Mouse (Mus musculus) thymus, postnatal 10 days (tissue): ENCODE measurements at regions not wholly inside any gene's neighbourhood (a gene's known extent, or its start where the extent isn't known, plus 50 kb on each side); places are given as distances from the start of the nearest gene placed in this dataset.

Experiments used
- DNase-seq, 2 experiments: peaks; one replicate each; pipeline ENCODE4 v3.0.0; 2021; ENCODE audit warnings: low spot score in 2 of 2

DNA sequence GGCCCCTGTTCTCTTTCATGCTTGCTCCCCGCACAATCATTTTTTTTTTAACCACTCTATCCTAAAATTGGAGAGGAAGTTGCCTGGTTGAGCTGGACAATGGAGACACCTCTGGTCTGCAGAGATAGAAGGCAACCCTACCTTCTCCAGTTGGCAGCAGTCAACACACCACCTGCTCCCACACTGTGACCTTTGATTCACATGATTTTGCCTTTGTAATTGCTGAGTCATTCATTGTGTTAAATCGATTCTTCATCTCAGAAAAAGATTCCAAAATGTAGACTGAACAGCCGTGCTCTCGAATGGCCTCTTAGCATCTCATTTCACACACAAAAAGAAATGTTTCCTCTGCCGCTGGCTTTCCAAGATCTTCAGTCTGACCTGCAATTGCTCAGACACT is 616.2 kb downstream of the Pdcd6ip start:
- no peak for DNase-seq

DNA sequence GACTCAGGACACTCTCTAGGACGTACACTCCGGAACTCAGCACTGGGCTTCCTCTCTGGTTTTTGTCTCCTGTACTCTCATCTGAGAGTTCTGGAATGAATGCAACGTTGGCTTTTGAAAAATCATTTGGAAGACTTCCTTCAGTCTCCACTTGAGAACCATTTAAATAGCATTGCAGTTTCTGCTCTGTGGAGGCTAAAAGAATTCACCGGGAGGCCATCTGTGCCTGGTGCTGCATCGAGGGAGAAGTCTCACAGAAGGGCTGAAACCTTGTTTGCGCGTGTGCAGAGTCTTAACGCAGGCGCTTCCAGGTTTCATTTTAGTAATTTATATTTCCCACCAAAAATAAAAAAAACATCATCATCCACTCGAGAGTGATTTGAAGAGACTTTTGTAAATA is 620.3 kb downstream of the Pdcd6ip start:
- no peak for DNase-seq

DNA sequence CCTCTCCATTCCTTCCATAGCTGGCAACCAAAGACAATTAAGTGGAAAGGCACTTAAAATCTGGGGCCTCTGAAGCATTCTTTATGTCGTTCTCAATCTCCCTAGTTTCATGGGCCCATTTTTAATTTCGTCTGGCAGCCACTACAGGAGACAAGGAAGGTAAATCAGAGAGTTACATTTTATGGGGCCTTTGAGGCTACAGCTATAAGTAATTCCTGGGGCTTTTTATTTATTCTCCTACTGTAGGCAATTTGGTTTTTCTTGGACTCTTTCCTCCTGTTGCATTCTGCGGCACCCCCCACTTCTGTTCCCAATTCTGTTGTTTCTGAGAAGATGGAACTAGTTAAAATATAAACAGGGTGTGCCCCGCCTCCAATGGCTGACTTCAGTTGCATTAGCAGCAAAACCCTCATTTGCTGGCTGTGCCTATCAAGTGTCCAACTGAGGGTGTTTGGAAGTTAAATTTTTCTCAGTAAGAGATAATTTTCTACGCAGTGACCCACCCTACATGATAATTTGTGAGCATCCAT is 622.7 kb downstream of the Pdcd6ip start:
- no peak for DNase-seq

DNA sequence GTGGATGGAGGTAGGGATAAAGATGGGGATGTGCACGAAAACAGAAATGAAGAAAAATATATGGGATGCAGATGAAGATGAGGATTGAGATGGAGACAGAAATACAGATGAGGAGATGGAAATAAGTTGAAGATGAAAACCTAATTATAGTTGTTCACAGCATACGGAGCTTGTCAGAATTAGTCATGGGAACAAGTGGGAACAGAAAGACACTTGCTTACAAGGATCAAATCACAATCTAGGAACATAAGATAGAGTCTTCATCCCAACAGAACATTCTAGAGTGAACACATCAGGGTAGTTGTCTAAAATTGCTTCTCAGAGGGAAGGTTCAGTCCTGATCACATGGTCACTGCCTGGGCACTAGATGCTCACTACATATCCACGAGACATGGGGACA is 633.2 kb downstream of the Pdcd6ip start:
- DNase-seq: no peak

DNA sequence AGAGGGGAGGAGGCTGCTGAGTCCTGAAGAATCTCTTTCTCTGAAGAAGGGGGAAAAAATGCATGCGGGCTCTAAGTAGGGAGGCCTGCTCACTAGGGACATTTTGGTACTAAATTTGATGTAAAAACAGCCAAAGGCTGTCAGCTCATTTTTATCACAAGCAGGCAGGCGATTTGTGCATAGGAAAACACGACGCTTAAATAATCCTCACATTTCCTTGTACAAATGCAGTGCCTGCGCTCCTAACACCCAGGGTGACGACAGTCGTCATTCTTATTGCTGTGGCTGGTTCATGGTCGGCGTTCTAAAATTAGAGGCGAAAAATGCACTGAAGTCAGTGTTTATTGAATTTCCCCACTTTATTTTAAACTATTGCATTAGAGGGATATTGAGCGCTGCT is 650.6 kb downstream of the Pdcd6ip start:
- no peak for DNase-seq

DNA sequence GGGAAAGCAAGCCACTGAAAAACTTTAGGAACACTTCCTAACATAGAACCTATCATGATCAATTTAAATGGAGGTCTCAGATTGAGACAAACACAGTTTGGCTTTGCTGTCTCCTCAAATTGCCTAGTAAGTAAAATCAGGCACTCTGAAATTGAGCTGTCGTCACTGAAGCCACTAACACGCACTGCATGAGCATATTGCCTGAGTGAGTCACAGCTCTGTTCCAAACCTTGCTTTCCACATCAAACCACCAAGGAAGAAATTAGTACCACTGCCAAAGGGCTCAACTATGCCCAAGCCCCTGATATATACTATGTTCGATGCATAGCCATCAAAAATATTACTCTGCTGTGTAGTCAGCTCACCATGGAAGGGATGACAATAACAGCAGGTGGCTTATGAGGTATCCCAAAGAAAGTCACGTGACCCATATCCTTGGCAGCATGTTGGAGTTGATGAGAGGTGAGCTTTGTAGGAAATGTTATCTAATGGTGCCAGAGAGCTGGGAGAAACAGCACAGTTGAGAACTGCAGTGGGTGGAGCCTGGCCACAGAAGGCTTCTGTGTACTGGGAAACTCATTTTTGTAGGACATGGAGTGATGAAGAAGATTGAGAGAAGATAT is 663.4 kb downstream of the Pdcd6ip start:
- DNase-seq: no peak

DNA sequence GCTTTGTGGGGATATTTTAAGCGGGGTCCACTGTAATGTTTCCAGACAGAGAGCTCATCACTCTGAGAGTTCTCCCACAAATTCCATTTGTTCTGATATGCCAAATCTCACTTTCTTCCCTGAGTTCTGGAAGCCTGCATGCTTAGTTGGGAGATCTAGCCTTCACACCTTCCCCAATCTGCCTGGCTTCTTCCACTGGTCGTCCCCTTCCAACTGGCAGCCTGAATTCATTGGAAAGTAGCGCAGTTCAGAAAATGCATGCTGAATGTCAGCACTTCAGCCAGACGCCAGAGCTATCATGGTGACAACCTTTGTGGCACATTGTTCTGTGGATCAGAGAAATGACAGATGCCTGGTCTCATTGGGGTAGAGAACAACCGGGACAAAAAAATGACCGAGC is 667.2 kb downstream of the Pdcd6ip start:
- DNase-seq: no peak

DNA sequence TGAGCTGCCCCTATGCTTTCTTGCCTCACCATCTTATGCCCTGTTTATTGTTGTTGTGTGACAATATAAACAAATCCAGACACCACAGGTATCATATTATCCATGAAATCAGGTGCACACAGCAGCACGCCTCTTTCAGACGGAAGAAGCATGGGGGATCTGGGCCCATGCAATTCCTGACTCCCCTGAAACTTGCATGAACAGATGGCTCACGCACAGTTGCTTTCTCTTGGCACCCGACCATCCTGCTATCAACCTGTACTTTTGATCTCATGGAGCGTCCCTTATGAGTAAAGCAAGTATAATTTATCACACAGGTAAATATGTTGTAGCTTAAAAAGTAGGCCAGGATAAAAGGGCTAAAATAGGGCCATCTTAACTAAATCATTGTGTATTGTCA is 674.1 kb downstream of the Pdcd6ip start:
- DNase-seq: no peak

DNA sequence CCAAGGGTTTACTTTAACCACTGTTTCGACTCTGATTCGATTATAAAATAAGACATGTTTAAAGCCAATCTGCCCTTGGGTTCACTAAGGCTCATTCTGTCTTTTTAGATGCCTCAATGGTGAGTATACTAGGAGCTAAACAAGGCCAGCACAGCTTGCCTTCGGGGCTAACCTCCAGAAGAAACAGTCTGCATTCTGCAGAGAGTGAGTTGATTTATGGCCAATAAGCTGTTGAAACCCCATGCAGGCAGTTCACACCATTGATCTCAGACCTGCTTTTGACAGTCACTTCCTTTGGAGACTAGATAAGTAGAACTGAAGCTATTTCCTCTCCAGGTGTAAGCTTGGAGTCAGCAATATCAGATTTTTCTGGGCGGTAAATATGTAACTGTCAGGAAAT is 679.0 kb downstream of the Pdcd6ip start:
- no peak for DNase-seq

DNA sequence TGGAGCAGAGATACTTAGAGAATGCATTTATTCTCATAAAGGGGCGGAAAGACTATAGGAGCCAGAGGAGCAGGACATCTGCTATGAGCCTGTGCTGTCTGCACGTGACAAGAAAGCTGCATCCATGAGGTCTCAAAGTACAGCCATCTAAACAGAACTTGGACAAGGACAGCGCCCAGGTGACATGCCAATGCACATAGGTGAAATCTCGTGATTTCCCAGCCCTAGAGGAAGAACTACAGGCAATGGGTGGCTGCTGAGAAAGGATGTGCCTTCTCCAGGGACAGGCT is 681.2 kb downstream of the Pdcd6ip start:
- DNase-seq: no peak

DNA sequence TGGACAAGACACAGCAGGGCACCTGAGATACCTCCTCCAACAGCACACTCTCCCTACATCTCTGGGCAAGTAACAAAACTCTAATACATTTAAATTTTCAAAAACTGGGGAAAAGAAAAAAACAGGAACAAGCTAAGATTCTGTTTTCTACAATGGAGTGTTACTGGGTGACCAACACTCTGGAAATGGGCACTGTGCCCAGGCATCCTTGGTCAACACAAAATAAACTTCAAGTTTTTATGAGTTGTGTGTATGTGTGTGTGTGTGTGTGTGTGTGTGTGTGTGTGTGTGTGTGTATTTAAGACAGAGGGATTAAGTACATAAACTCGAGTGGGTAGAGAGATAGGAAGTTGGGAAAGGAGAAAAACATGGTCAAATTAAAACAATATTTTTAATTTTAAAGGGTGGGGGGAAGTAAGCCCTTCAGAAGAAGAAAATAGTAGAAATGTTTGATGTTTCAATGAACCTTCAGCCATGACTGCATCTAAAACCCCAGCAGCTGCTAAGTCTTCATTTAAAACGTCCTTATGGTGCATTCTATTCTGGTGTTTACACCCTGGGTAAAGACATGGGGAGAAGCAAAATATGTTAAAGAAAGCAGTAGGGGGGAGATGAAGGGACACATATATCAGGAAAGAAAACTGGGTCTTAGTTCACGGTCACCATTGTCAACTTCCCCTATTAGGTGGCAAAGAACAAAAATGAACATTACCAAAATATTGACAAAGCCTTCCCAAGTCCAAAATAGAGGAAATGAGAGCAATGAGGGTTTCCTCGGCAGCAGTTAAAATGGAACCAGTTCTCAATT is 681.8 kb downstream of the Pdcd6ip start:
- DNase-seq: no peak

DNA sequence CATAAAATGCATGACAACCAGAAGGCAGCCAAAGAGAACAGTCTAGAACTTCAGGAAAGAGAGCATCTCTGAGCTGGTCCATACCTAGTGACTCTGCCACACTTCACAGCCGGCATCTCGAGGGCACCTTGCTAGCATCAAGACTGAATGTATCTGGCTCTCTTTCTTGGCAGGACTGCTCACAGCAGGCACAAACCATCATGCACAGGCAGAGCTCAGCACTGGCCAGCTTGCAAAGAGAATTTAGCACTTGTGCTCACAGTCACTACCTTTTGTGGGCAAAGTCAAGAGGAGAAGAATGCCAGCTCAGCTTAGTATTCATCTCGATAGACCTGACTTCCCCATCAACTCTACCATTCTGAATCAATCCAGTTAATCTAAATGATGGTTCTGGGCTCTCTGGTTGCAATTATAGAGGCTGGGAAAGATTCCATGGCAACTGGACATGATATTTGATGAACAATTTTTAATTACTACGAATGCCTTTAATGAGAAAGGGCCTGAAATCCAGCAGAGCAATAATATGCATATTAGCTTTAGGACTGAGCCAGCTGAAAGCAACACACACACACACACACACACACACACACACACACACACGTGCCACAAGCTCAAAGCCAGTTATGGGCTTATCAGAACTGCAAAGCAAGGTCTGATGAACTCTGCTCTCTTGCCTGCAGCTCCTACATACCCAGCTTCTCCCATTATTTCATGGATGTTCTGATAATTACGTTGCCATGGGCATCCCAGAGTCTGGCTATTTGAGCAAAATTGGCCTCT is 686.0 kb downstream of the Pdcd6ip start:
- no peak for DNase-seq

DNA sequence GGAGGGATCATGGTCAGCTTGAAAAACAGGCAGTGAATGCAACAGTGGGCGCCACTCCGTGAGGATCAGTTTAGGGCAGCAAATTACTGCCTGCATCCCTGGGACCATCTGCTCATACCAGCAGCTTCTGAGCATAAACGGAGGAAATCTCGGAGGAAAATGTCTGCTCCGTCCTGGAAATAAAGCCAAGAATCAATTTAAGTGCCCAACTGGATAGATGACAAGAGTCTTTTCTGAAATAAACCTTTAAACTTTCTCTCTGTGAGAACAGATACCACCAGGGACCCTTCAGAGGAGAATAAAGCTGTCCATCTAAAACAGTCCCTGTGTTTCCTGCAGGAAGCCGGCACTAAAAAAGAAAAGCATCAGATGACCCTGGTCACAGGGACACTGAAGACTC is 688.5 kb downstream of the Pdcd6ip start:
- DNase-seq: no peak

DNA sequence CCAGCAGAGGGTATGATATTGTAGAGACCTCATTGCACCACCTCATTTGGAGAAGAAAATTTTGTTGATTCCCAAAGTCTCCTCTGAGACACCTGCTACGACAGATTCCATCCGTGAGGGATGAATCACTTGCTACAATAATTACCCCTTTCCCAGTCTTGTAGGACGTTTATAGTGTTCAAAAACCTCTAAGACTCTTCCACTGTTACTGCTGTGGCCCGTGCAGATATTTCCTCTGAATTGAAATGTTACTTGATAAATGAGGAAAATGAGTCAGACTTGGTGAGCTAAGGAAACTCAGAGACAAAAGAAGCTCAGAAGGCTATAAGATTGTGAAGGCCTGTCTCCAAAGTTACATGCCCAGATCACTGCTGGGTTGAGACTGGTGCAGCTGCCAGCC is 700.0 kb downstream of the Pdcd6ip start:
- DNase-seq: no peak

DNA sequence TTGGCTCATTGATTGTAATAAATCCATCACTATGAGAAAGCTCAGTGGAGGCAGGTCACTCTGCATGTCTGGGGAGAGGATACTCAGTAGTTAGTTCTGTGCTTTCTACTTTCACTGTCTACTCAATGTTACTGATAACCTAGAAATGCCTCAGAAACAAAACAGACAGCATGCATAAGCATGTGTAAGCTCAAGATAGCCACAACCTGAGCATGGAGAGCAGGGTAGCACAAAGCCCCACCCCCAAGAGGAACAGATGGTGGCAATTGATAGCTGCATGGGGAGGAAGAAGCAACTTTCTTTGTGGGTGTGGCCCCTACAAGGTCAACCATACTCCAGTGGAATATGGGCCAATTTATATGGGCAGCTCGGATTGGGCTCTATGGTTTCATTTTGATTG is 711.9 kb downstream of the Pdcd6ip start:
- no peak for DNase-seq

DNA sequence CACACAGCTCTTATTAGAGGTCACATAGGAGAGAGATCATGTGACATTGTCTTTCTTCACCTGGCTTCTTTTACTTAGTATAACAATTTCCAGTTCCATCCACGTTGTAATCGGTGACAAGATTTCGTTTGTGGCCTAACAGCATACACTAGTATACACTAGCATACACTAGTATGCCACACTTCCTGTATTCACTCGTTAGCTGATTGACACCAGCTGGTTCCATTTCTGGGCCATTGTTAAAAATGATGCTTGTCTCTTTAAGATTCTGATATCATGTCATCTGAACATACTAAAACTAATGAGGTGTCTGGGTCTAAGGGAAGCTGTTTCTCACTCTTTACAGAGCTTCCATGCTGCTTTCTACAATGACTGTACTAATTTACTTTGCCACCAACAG is 713.3 kb downstream of the Pdcd6ip start:
- DNase-seq: no peak

DNA sequence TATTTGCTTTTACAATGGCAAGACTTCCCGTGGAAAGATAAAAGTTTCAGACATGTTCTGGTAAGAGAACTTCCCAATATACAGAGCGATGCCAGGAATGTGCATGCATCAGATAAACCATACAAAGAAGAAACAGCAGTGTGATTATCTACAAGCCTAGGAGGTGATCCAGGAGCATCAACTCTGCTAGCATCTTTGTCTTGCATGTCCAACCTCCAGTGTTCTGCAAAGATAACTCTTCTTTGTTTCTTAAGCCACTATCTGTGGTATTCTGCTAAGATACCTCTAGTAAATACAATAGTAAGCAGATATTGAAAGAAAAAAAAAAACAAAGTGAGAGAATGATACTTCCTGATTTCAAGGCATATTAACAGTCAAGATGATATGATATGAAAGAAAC is 714.4 kb downstream of the Pdcd6ip start:
- DNase-seq: no peak

DNA sequence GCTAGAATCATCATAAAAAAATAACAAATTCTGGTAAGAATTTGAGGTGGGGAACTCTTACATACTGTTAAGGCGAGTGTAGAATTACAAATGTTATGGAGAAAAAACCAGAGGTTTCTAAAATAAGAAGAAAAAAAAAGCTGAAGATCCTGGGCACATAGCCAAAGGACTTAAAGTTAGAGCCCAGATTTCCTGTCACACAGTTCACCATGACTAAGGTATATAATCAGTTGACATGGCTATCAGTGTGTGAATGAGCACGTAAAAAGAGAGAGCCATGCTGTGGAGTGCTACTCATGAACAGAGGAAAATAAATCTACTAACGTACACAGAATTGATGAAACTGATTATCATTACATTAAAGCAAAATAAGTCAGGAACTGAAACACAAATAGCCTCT is 715.1 kb downstream of the Pdcd6ip start:
- no peak for DNase-seq

DNA sequence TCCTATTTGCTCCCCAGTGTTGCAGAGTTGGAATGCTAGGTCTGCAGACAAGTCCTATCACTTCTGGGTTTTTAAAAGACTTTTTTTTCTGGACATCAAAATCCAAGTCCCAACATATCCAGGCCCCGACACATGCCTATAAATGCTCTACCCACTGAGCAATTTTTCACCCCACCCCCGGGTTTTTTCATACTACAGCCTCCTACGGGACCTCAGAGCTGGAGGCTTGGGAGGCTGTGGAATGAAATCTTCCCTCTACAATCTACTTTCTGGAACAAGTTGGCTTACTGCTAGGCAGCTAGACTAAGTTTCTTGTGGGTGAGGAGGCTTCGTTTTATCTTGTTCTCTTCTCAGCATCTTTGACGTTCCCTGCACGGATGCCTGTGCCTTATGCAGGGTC is 724.7 kb downstream of the Pdcd6ip start:
- DNase-seq: no peak

DNA sequence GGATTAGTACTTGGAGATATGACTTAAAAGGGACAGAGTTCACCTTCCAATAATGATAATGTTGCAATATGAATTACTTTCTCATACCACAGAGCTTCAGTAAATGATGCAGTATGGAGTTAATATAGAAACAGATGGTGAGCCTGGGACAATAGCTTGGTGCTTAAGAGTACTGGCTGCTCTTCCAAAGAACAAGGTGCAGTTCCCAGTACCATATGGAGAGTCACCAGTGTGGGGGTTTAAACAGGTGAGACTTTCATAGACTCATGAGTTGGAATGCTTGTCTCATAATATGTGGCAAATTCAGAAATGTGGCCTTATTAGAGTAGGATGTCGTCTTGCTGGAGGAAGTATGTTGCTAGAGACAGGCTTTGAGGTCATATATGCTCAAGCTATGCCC is 715.8 kb upstream of the Arpp21 start:
- no peak for DNase-seq

DNA sequence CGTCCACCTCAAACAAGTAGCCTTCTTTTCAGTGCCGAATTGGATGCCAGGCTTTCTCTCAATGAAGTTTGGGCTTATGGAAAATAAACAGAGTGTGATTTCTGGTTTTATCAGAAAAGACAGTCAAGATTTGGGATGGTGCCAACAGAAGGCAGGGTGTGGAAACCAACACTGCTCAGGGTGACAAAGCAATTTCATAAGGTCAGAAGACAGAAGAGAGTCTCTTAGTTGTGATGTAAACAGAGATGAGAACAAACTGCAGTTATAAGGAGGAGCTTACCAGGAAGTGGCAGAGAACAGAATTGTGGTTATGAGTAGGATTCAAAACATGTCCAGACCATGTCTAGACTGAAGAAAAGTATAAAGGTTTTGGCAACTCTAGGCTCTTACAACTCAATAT is 714.3 kb upstream of the Arpp21 start:
- DNase-seq: no peak

DNA sequence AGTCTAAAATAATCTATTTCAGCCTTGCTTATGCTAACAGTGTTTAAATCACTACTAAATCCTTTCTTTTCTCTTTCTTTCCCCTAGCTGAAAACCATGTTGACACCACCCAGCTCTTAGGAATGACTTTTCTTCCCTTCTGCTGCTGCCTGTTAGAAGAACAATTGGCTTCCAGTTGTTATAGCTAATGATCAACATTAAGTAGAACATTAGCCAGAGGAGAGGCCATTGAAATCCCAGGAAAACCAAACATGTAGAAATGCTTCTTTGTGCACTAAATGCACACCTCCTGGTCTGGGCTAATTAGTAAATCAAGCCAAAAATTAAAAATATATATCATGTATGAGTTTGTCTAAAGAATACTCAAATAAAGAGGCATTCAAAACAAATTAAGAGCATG is 703.0 kb upstream of the Arpp21 start:
- no peak for DNase-seq
